Mouse (Mus musculus): ENCODE results near the gene Chic2. TPM values are rescaled to one million over a fixed set of nuclear protein-coding genes. Genes with fewer than 3 reads are reported as not detected.

The Chic2 gene
- 14.4 and 16.4 TPM in 2 replicates for polyA plus RNA-seq (2015; fragmentation: Nextera tagmentation; extraction: Ambion mirVana)

GRCm38 (mm10) chr5:75044310-75044904, at the start of gene Chic2:
TSS of gene Chic2 (minus strand) at chr5:75044774.
- ATAC-seq (ENCODE audit: insufficient read depth), result peak; percentile 88
- 0 out of 2 replicates have a peak, but pooled peaks cover 17% of the 10 kb centered on the region for H3K27me3 ChIP-seq
- H3K4me3 ChIP-seq (replicated peaks), result peak within 1 kb of the TSS; percentile 89
- no peaks in the 10 kb centered on the region; the same call in 1 of the 2 replicates for H3K36me3 ChIP-seq (replicated peaks)
- H3K4me2 ChIP-seq, result peak within 1 kb of the TSS; percentile 81
- H3K4me1 ChIP-seq (replicated peaks), result peaks cover 23% of the 10 kb centered on the region
- no peaks in the 10 kb centered on the region for H3K9me3 ChIP-seq (replicated peaks)
- under 1% methylated on average over 81 of the region's 90 CpGs for WGBS (ENCODE audit: insufficient replicate concordance)
- peak within 1 kb of the TSS; percentile 94 for H3K9ac ChIP-seq
- H3K27ac ChIP-seq (replicated peaks), result peak within 1 kb of the TSS; percentile 87

DNA sequence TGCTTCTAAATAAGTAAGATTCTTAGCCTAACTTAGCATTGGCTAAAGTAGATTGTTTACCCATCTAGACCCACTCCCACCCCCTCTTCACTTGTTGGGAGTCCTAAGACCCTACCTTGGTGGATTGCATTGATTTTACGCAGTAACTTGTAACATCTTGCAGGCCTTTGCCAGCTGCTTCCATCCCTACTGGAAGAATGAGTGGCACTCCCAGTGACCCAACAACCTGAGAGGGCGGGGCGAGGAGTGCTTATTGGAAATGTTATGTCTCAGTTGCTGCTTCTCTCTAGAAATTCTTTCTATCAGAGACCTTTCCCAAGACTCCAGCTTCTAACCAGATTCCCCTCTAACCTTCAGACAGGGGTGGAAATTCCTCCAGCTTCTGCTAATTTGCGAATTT, 41.3 kb upstream of the Chic2 start:
- H3K27me3 ChIP-seq, result peaks cover 80% of the 10 kb centered on the region
- no peak overlapping the region for H3K4me2 ChIP-seq
- no peak overlapping the region for H3K9ac ChIP-seq
- no peak for ATAC-seq (ENCODE audit: insufficient read depth)
- no peak overlapping the region for H3K4me3 ChIP-seq (replicated peaks)
- H3K4me1 ChIP-seq (replicated peaks), result no peaks in the 10 kb centered on the region
- no peak overlapping the region for H3K27ac ChIP-seq (replicated peaks)
- 6% methylated on average over 4 of the region's 4 CpGs for WGBS (ENCODE audit: insufficient replicate concordance)
- no peaks in the 10 kb centered on the region for H3K36me3 ChIP-seq (replicated peaks)
- H3K9me3 ChIP-seq (replicated peaks), result no peaks in the 10 kb centered on the region

DNA sequence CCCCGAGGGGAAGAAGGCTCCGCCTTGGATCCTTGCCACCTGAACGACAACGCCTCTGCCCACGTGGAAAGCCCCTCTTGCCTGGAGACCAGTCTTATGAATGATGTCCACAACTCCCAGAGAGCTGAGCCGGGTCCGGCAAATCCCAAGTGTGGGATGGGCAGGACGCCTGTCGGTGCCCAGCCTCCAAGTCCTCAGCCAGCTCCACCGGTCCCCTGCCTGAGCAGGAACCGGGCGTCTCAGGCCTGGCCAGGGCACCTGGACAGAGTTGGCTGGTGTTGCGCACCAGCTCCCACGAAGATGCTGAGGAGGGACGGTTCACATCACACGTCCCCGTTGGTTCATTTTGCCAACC, 40.9 kb upstream of the Chic2 start:
- Histone ChIP-seq H3K9ac (no peak overlapping the region), H3K36me3 (replicated peaks) (no peaks in the 10 kb centered on the region), H3K27me3 (peaks cover 84% of the 10 kb centered on the region), H3K27ac (replicated peaks) (no peak overlapping the region), H3K4me3 (replicated peaks) (no peak overlapping the region), H3K9me3 (replicated peaks) (no peaks in the 10 kb centered on the region), H3K4me1 (replicated peaks) (no peaks in the 10 kb centered on the region), H3K4me2 (no peak overlapping the region)
- WGBS (ENCODE audit: insufficient replicate concordance), result 4% methylated on average over 17 of the region's 17 CpGs
- no peak for ATAC-seq (ENCODE audit: insufficient read depth)

DNA sequence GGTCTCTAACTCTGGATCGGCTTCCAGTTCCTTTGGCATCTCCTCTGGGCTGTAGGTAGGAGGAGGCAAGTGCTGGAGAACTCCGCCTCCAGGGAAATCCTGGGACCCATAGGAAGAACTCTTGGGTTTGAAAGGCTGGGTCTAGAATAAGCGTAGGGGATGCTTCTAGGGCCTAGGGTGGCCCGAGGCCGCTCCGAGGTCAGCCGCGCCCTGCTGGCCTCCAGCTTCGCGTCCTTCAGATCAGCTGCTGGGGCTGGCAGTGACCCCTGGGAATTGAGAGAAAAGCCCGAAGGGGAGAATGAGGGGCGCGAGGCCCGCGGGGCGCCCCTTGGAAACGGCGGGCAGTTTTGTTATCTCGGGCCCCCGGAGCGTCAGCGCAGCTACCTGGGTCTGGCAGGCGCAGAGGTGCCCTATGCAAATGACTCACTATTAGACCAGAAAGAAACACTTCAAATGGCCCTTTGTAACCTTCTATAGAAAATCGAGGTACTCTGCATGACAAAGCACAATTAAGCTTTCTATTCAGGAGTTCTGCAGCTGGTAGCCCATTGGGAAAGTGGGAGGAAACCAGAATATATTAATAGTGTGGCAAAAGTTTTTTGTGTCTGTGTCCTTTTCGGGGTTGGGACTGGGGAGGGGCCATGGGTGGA, 40.4 kb upstream of the Chic2 start:
- no peak overlapping the region for H3K4me3 ChIP-seq (replicated peaks)
- H3K4me2 ChIP-seq, result no peak overlapping the region
- H3K36me3 ChIP-seq (replicated peaks), result no peaks in the 10 kb centered on the region
- no peaks in the 10 kb centered on the region for H3K4me1 ChIP-seq (replicated peaks)
- no peak overlapping the region for H3K27ac ChIP-seq (replicated peaks)
- WGBS (ENCODE audit: insufficient replicate concordance), result 2% methylated on average over 25 of the region's 25 CpGs
- ATAC-seq (ENCODE audit: insufficient read depth), result no peak
- H3K9ac ChIP-seq, result no peak overlapping the region
- H3K27me3 ChIP-seq, result peaks cover 90% of the 10 kb centered on the region
- H3K9me3 ChIP-seq (replicated peaks), result no peaks in the 10 kb centered on the region

DNA sequence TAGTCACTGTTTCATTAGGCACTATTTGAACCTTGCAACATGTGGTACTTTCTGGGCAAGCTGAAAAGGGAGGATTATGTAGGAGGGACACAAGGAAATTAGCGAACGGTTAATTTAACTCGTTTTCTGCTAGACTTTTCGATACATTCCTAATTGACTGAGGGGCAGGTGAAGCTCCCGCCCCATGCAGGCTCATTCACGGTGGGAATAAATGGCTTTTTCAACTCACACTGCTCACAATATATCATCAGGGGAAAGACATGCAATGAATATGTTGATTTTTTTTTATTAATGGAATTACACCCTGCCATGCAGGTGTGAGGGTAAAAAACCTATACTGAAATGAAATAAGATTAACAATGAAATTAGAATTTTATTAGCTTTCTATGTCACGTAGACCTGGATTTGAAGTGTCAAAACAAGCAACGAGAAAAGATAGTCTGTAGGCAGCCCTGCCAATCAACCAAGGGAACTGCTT, 39.9 kb upstream of the Chic2 start:
- H3K27me3 ChIP-seq, result peaks cover 93% of the 10 kb centered on the region
- no peak for ATAC-seq (ENCODE audit: insufficient read depth)
- no peaks in the 10 kb centered on the region for H3K36me3 ChIP-seq (replicated peaks)
- no peaks in the 10 kb centered on the region for H3K4me1 ChIP-seq (replicated peaks)
- no peak overlapping the region for H3K27ac ChIP-seq (replicated peaks)
- H3K4me2 ChIP-seq, result no peak overlapping the region
- H3K9me3 ChIP-seq (replicated peaks), result no peaks in the 10 kb centered on the region
- no peak overlapping the region for H3K9ac ChIP-seq
- WGBS (ENCODE audit: insufficient replicate concordance), result 3% methylated on average over 8 of the region's 8 CpGs
- no peak overlapping the region for H3K4me3 ChIP-seq (replicated peaks)

GRCm38 (mm10) chr5:75083591-75084392, 39.2 kb upstream of the Chic2 start:
- H3K9me3 ChIP-seq (replicated peaks), result no peaks in the 10 kb centered on the region
- no peak overlapping the region for H3K9ac ChIP-seq
- no peaks in the 10 kb centered on the region for H3K36me3 ChIP-seq (replicated peaks)
- no peak overlapping the region for H3K27ac ChIP-seq (replicated peaks)
- peaks cover 95% of the 10 kb centered on the region for H3K27me3 ChIP-seq
- 2% methylated on average over 27 of the region's 27 CpGs for WGBS (ENCODE audit: insufficient replicate concordance)
- ATAC-seq (ENCODE audit: insufficient read depth), result no peak
- no peak overlapping the region for H3K4me2 ChIP-seq
- H3K4me3 ChIP-seq (replicated peaks), result no peak overlapping the region
- no peaks in the 10 kb centered on the region for H3K4me1 ChIP-seq (replicated peaks)

GRCm38 (mm10) chr5:75083061-75083460, 38.5 kb upstream of the Chic2 start:
- ATAC-seq (ENCODE audit: insufficient read depth), result no peak
- H3K4me3 ChIP-seq (replicated peaks), result no peak overlapping the region
- 4% methylated on average over 14 of the region's 14 CpGs for WGBS (ENCODE audit: insufficient replicate concordance)

GRCm38 (mm10) chr5:75082439-75082838, 37.9 kb upstream of the Chic2 start:
- Histone ChIP-seq H3K27ac (replicated peaks) (no peak overlapping the region), H3K4me1 (replicated peaks) (no peaks in the 10 kb centered on the region), H3K4me2 (no peak overlapping the region), H3K9ac (no peak overlapping the region), H3K27me3 (peaks cover 98% of the 10 kb centered on the region), H3K9me3 (replicated peaks) (no peaks in the 10 kb centered on the region), H3K4me3 (replicated peaks) (no peak overlapping the region), H3K36me3 (replicated peaks) (no peaks in the 10 kb centered on the region)
- no peak for ATAC-seq (ENCODE audit: insufficient read depth)
- WGBS (ENCODE audit: insufficient replicate concordance), result 6% methylated on average over 6 of the region's 6 CpGs

More at GRCm38 (mm10) chr5:75083061-75083460, 38.5 kb upstream of the Chic2 start:
- Histone ChIP-seq H3K27me3 (peaks cover 97% of the 10 kb centered on the region), H3K27ac (replicated peaks) (no peak overlapping the region), H3K9me3 (replicated peaks) (no peaks in the 10 kb centered on the region), H3K36me3 (replicated peaks) (no peaks in the 10 kb centered on the region), H3K9ac (no peak overlapping the region), H3K4me2 (no peak overlapping the region), H3K4me1 (replicated peaks) (no peaks in the 10 kb centered on the region)

DNA sequence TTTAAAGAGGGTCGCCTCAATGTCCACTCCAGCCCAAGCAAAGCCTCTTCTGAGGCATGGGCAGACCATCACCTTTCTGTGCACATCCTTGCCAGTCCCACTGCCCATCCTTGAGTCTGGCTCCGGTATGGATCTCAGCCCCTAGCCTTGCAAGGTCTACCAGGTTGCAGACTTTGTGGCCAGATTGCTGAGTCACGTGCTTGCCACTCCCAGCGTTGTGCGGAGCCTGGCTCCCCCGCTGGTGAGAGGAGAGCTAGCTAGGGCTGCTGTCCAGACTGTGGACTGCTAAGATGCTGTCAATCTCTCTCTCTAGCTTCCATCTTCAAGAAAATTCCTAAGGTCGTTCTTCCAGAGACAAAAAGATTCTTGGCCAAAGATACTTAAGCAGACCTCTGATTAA, 35.0 kb upstream of the Chic2 start:
- H3K4me2 ChIP-seq, result no peak overlapping the region
- no peaks in the 10 kb centered on the region for H3K36me3 ChIP-seq (replicated peaks)
- no peak for ATAC-seq (ENCODE audit: insufficient read depth)
- H3K9ac ChIP-seq, result no peak overlapping the region
- H3K27me3 ChIP-seq, result peaks cover 99% of the 10 kb centered on the region
- no peaks in the 10 kb centered on the region for H3K9me3 ChIP-seq (replicated peaks)
- H3K27ac ChIP-seq (replicated peaks), result no peak overlapping the region
- WGBS (ENCODE audit: insufficient replicate concordance), result 1% methylated on average over 7 of the region's 7 CpGs
- H3K4me3 ChIP-seq (replicated peaks), result no peak overlapping the region
- H3K4me1 ChIP-seq (replicated peaks), result no peaks in the 10 kb centered on the region

GRCm38 (mm10) chr5:75077051-75077380, 32.4 kb upstream of the Chic2 start:
- H3K27me3 ChIP-seq, result peaks cover 99% of the 10 kb centered on the region
- no peak for ATAC-seq (ENCODE audit: insufficient read depth)
- no peak overlapping the region for H3K4me3 ChIP-seq (replicated peaks)
- no peak overlapping the region for H3K4me2 ChIP-seq
- WGBS (ENCODE audit: insufficient replicate concordance), result 2% methylated on average over 19 of the region's 19 CpGs
- H3K4me1 ChIP-seq (replicated peaks), result no peaks in the 10 kb centered on the region
- H3K36me3 ChIP-seq (replicated peaks), result no peaks in the 10 kb centered on the region
- H3K27ac ChIP-seq (replicated peaks), result no peak overlapping the region
- H3K9ac ChIP-seq, result no peak overlapping the region
- H3K9me3 ChIP-seq (replicated peaks), result no peaks in the 10 kb centered on the region

DNA sequence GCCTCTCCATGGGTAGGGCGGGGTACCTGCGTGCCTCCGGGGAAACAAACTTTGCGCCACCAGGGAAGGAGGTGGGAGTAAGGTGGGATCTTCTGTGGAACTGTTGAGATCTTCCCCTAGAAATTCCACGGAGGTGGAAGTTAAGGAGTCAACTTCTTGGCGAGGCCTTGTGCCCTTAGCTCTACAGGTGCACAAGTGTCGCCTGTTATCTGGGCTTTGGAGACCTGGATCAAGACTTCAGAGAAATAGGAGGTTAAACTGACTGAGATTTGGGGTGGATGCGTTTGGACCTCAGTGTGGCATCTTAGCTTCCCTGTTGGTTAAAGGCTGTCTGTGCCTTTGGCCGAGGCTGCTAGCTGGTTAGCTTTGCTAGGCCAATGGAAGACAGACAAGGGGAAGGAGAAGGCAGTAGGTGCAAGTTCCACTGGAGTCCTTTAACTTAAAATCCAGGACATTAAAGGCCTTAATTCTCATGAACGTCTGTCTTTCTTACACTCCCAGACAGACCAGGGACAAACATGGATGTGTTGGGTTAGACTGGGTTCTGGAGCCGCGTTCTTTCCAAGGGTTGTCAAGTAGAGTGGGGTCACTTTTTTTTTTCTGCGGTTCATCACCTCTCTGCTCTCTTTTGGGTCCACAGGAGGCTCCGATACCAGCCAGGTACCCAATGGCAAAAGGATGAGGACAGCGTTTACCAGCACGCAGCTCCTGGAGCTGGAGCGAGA, 31.9 kb upstream of the Chic2 start:
- 1% methylated on average over 17 of the region's 17 CpGs for WGBS (ENCODE audit: insufficient replicate concordance)
- no peak overlapping the region for H3K4me3 ChIP-seq (replicated peaks)
- H3K9ac ChIP-seq, result no peak overlapping the region
- no peaks in the 10 kb centered on the region for H3K36me3 ChIP-seq (replicated peaks)
- H3K27ac ChIP-seq (replicated peaks), result no peak overlapping the region
- H3K27me3 ChIP-seq, result peaks cover 100% of the 10 kb centered on the region
- no peak overlapping the region for H3K4me2 ChIP-seq
- ATAC-seq (ENCODE audit: insufficient read depth), result no peak
- H3K9me3 ChIP-seq (replicated peaks), result no peaks in the 10 kb centered on the region
- H3K4me1 ChIP-seq (replicated peaks), result no peaks in the 10 kb centered on the region
